15 mouse cellular contexts compared by ENCODE assay signal in genomic region chr17:68753112-68753511, GRCm38 (mm10).
DNase-seq lines count a peak whose midpoint lies in the region; ATAC-seq lines count a peak whose summit lies in the region.
"Had no signal": no experiment of that assay in that cellular context is flagged by ENCODE, and none has a peak within 500 bp of the region (broad histone marks: within the 10 kb centered on the region; RNA-seq: fewer than 3 reads in every experiment).

No protein-coding gene starts in this region.

- DNase-seq in cerebellum, postnatal 4 days (ENCODE audit: low spot score in 2 of 2), result no peak
- DNase-seq in right cerebral cortex, postnatal 10 days (ENCODE audit: low spot score in 2 of 2), result peak; percentile 46 to 48
- DNase-seq in right cerebral cortex, postnatal 14 days, result no peak
- peak; percentile 74 for DNase-seq in layer of hippocampus, adult 9-11 months
- peak; percentile 58 for DNase-seq in telencephalon, adult 2 months (ENCODE audit: low read depth, low spot score)
- no peak for DNase-seq in urinary bladder, adult 2 months (ENCODE audit: low spot score)
- DNase-seq in lung, adult 18-20 months, result no peak
- DNase-seq: adrenal gland, postnatal 36 days; heart, adult 2 months; heart, postnatal 4 days; kidney, postnatal 36 days; thymus, adult 18-20 months had no signal

- ATAC-seq in cerebellum, adult (ENCODE audit: insufficient number of reproducible peaks, low FRiP score, low TSS enrichment), result peak; percentile 88
- ATAC-seq: intestine, embryonic 15.5 days; lung, postnatal 0 days had no signal

Comparison
In these comparisons a context has a peak if more than half of its experiments do, and no peak if none do; other contexts are left out.
1. DNase-seq: peak in right cerebral cortex, postnatal 10 days (2 of 2), layer of hippocampus, adult 9-11 months (single experiment) and telencephalon, adult 2 months (single experiment); none in cerebellum, postnatal 4 days (0 of 2), right cerebral cortex, postnatal 14 days (single experiment), urinary bladder, adult 2 months (single experiment) and lung, adult 18-20 months (0 of 2).